Mouse (Mus musculus) urinary bladder, postnatal 36 days (tissue): ENCODE measurements around the gene Arhgef3.

Experiments used
- DNase-seq, 2 experiments: peaks; one replicate each; pipeline ENCODE4 v3.0.0; 2022; ENCODE audit warnings: low spot score in 2 of 2, mixed read lengths in 1 of 2

Arhgef3 gene

DNA sequence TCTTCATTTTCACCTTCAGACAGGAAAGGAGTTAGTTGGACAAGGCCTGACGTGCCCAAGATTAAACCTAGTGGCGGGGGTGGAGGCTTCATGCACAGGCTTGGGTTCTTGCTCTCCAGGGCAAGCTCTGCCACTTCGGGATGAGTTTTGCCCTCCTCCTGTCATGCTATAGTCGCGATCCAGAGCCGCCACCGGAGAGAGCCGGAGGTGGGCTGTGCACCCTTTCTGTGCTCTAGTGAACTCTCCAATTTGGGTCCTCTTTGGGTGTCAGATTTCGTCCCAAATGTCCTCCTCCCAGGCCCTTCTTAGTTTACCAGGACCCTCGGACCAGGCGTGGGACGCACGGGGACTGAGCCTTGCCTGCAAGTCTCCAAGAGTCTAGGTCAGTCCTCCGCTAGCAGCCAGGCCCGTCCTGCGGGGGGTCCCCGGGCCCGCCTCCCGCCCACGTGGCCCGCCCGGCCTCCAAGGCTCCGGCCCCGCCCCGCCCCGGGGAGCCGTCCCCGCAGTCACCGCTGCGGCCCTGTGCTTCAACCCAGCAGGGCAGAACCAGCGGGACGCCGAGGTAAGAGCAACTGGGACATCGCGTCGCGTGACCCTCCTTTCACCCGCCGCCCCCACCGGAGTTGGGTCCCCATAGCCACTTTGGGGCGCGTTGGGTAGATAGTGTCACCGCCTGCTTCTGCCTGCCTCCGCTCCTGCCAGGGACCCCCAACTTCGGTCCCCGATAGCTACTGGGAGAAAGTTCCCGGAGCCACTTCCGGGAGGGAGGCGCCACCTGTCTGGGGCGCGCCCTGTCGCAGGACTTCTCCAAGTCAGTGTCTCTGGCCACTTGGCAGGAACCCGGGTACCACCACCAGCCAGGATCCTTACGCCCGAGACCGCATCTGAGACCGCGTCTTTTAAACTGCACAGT, at the start of gene Arhgef3:
Arhgef3 (plus strand) TSS at position 538 of the 913 bp plus-strand sequence.
- peak; percentile 67 to 77 for DNase-seq

DNA sequence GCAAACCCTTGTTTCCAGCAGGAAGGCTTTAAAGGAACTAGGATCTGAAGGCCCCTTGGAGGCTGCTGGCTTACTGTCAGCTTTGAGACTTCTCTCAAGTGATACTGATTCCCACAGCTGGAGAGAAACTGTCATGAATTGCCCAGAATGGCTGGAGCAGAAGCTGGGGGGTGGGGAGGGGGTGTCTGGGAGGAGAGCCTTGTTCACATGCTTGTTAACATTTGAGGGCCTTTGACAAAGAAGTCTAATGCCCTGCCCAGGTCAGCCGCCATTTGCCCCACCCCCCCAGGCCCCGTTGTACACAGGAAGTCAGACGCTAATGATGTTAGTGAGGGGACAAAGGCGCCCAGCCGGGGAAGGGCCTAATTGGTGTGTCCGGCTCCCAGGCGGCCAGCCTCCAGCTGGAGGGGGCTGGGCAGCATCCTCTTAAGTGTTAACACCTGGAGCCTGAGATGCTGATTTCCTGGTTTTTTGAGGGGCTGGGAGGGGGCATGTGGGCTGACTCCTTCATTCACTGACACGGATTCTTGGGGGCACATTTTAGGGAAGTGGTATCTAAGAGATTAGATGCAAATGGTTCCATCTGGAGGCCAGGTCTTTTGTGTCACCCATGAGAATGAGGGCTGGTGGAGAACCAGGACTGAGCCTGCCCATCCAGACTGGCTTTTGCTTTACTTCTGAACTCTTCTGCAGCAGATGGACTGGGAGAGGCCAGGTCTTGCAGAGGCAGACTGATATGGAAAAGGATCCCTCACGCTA, 48.3 kb upstream of the Arhgef3 start:
- no peak for DNase-seq

GRCm38 (mm10) chr14:27067866-27068271, 46.8 kb upstream of the Arhgef3 start:
- no peak for DNase-seq

GRCm38 (mm10) chr14:27069434-27070097, 45.1 kb upstream of the Arhgef3 start:
- no peak for DNase-seq

GRCm38 (mm10) chr14:27070128-27070527, 44.6 kb upstream of the Arhgef3 start:
- DNase-seq, result no peak

DNA sequence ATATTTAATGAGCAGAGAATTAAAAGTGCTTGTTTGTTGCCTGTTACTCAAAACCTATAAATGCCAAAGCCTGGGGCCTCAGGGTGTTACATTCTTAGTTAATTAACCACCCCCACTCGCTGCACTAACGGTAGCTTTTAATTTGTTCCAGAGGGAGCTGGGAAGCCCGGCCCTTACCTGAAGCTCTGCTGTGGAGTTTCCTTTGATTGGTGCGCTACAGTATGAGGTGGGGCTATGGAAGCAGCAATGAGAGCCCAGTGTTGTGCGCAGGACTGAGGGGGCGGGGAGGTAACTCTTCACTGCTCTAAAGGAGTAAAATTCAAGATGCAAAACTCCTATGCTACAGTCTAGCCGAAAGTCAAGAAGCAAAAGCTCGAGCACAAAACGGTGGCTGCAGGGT, 43.9 kb upstream of the Arhgef3 start:
- DNase-seq, result no peak

DNA sequence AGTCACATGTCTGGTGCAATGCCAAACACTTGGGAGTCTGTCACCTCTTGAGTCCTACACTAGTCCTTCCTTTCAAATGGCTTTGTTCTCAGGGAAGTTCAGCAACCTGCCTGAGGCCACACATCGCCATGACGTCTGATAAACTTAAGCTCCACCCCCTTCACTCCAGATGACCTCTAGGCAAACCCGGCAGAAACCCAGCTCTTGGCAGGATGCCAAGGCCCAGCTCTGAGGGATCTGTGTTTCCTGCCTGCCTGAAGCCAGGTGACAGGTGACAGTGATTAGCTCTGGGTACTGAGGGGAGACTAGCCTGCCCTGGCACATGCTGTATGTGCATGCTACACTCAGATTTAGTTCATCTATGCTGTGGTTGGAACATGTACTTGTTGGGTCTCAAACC, 42.7 kb upstream of the Arhgef3 start:
- DNase-seq, result peak; percentile 10 to 48

GRCm38 (mm10) chr14:27075084-27075483, 39.6 kb upstream of the Arhgef3 start:
- DNase-seq, result no peak

DNA sequence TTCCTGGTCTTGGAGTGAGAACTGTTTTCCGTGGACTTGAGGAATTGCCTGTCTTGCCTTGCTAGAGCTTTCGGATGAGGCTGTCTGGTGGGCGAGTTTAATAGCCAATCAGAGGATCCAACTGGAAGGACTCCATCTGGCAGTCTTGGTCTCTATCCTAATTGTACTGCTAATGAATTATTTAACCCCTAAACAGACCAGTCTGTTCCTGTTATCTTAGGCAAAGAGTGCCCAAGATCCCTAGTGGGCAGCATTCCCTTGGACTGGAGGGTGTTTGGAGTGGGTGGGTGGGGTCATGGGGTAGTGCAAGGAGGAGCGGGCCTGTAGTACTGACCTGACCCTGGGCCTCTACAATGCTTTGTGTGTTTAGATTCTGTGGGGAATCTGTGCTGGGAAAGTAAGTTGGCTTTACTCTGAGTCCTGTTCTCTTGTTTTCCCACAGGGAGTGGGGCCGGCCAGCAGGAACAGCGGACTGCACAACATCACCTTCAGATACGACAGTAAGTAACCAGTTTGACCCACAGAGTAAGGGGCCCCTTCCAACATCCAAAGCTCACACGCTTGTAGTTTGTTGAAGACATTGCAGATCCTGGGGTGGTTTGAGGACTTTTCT, 38.7 kb upstream of the Arhgef3 start:
- no peak for DNase-seq

DNA sequence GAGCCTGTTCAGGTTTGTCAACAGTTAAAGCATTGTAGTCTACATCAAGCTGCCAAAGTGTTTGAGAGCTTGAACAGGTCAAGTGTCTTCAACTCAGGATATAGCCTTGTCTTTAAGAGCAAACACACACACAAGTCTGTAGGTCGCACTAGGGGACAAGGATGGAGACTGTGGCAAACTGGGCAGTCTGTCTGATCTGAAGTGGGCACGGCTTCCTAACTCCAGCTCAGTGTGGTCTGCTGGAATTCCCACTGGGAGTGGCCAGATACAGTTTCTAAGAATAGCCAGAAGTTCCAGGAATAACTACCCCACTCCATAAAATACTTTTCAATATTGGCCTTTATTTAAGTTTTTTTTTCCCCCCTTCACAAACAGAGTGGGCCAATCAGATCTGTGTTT, 38.2 kb upstream of the Arhgef3 start:
- DNase-seq, result no peak

- no peak for DNase-seq
Observed at GRCm38 (mm10) chr14:27081536-27082275, 33.0 kb upstream of the Arhgef3 start.

GRCm38 (mm10) chr14:27085471-27085870, 29.2 kb upstream of the Arhgef3 start:
- DNase-seq, result no peak

DNA sequence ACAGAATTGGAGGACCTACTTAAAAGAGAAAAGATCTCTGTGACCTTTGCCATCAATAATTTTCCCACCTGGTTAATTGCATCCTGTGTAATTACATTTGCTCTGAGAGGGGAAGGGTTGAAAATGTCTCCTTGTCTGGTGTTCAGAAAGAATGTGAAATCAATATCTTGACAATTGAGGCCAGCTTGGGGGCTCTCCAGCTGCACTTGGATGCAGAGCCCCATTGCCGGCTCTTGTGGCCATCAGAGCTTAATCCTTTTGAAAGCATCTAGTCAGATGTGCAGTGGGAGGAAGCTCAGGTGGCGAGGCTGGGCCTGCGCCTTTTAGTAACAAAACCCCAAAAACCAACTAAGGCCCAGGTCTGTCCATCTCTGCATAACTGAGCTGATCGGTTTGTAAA, 28.7 kb upstream of the Arhgef3 start:
- no peak for DNase-seq

GRCm38 (mm10) chr14:27094247-27094646, 20.5 kb upstream of the Arhgef3 start:
- no peak for DNase-seq

DNA sequence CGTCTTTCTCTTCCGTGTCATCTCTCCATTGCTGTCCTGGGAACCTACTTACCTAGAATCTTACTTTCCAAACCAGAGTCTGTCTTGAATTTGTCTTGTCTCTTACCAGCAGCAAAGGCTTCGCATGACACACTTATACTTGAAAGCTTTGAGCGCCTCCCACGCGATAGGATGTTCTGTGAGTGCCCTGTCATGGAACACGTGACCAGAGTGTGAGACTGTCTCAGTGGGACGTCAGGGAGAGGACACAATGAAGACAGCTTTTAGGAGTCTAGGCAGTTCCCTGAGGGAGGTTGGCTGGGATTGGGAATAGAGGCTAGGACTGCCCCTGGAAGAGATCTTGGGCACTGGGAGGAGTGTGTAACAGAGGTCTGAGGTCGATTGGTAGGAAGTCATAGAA, 18.6 kb upstream of the Arhgef3 start:
- DNase-seq, result no peak

DNA sequence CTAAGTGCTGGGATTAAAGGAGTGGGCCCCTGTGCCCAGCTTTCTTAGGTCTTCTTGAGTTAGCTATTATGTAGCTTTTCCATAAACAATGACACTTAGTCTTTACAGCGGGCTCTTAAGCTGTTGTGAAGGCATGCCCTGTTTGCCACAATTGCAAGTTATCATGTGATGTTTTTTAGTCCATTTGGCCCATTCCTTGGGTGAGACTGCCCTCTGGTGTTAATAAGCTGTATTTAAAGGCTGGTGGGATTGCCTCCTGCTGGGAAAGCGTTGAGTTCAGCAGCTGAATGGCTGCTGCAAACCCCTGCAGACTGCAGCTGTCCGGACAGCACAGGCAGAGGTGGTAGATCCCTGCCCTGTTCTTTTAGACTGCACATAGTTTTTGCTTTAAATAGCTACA, 17.9 kb upstream of the Arhgef3 start:
- peak; percentile 54 to 69 for DNase-seq

DNA sequence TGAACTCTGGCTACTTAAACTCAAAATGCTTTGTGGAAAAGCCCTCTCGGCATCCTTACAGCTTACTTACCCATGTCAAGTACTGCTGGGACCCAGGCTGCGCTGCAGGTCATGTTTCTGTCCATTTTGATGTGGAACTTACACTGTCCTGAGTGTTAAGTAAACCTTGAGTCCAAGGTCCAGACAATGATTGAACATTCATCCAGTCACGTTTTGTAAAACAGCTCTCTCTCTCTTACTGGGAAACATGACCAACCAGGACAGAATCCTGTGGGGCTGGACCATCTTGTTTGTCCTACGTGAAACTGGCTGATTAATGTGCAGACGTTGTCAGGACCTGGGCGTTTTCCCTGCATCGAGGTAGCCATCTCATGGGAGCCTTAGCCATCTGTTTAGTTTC, 13.0 kb upstream of the Arhgef3 start:
- DNase-seq, result no peak

DNA sequence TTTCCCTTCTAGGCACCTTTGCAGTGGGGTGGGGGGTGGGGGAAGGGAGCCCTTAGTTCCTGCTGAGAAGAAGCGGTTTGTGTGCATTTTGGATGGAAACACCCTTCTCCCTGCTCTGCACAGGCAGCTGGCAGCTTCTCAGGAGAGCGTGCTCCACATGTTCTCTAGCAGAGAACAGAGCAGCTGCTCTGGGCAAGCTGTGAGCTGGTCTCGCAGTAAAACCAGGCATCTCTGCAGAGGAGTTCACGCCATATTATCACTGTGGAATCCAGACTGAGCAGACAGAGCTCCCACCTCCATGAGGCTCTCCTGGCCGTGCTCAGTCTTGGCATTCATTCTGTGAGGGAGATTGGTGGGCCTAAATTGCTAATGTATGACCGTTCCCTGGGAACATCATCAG, 12.0 kb upstream of the Arhgef3 start:
- no peak for DNase-seq

DNA sequence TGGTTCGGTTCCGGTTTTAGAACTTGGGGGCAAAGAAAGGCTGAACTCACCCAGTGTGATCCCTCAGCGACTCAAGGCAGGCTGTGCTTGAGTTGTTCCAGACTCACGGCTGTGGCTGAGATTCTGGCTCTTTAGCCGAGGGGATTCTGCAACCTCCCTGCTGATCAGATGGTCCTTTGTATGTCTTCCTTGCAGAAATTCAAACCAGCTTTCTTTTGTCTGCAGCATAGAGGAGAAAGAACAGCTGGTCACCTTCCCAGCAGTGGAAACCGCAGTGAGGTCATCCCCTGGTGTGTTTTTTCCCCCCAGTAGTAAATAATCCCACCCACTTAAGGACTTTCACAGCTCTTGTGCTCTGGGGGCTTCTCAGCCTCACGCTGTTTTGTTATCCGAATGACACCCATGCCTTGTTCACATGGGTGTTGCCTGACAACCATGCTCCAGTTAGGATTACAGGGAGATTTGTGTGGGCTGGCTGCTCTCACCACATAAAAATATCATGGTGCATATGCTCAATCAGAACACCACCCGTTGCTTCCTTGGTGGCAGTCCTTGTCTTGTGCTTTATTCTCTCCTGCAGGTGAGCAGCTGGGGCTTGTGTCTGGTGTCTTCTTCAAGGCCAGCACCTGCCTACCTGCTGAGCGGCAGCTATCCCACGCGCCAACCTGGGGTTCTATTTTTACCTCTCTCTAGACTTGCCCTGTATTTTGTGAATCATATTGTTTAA, 8.8 kb upstream of the Arhgef3 start:
- DNase-seq, result no peak

DNA sequence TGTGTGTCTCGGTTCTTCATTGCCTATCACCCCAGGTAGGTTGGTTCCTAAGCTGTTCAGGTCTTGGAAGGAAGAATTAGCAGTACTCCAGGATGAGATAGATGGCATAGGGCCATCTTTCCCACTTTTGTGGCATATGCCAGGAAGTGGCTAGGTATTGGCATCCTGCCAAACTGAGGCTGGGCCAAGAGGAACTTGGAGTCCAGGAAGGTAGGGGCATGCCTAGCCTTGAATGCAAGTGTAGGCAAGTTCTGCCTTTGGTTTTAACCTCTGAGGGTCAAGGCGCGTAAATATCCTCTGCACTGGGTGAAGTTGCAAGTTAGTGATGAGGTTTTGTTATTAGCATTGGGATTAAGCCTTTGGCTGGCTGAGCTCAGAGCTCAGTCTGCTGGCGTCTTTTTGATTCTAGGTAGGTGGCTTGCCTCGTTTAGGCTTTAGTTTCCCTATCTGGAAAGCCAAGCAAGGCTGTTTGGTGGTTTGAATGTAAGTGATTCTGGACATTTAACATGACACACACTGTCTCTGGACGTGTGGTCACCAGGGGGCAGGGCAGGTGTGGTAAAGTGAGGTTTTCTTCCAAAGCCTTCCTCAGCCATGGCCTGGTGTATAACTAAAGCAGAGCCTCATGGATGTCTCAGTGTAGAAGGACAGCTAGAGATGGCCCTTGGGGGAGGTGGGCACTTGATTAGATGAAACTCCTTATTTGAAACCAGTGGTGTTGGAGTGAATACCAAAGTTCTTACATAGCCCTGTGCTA, 5.8 kb upstream of the Arhgef3 start:
- DNase-seq, result peak; percentile 55 to 66
